Mouse (Mus musculus): ENCODE results near the gene Tex2.

GRCm38 (mm10) chr11:106464681-106465544 lies 148.3 kb downstream of the Tex2 start:
- TF ChIP-seq CTCF (IDR thresholded peaks at IDR 0.05; ENCODE audit: borderline replicate concordance, extremely low read depth, insufficient read depth, insufficient read length) (no peak), POLR2A (IDR thresholded peaks at IDR 0.05; ENCODE audit: borderline replicate concordance, extremely low read depth, insufficient read depth, insufficient read length, poor library complexity, severe bottlenecking) (no peak)

Data from brain, embryonic 14.5 days (tissue).